Mouse (Mus musculus) c-Kit-positive CD71-positive TER-119-negative erythroid progenitor cells, embryonic 14.5 days (primary cell): ENCODE data around the gene Igsf23.
"Not testable (repeated sequence)": the region's sequence is repeated elsewhere in the genome, so short reads cannot be mapped to it uniquely, and the experiment has no call there.

Experiments used
- DNase-seq: peaks from one replicate; pipeline ENCODE4 v3.0.0-alpha.2; 2013; ENCODE audit warnings: low read depth

The Igsf23 gene

DNA sequence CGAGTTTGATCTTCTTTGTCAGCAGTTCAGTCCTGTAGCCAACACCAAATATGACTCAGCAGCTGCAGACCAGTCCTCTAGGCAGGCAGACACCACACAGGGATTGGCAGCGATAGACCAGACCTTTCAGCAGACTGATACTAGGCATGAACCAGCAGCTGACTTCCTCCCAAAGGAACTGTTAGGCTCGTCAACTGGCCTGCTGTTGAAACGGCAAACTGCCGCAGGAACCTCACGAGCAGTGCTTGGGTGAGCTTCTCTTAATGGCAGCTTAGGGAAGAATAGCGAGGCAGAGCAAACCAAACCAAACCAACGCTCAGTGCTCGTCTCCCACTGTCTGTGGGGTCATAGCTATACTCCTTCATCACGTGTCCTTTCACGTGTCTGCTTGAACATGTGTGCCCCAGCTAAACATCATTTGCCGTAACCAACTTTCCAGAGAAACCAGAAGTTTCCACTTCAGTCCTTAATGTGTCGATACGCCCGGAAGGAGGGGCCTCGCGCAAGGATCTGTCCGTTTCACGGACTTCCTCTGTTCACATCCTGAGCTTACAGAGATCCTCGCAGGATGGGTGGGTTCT lies 15.3 kb downstream of the Igsf23 start:
- no peak for DNase-seq

DNA sequence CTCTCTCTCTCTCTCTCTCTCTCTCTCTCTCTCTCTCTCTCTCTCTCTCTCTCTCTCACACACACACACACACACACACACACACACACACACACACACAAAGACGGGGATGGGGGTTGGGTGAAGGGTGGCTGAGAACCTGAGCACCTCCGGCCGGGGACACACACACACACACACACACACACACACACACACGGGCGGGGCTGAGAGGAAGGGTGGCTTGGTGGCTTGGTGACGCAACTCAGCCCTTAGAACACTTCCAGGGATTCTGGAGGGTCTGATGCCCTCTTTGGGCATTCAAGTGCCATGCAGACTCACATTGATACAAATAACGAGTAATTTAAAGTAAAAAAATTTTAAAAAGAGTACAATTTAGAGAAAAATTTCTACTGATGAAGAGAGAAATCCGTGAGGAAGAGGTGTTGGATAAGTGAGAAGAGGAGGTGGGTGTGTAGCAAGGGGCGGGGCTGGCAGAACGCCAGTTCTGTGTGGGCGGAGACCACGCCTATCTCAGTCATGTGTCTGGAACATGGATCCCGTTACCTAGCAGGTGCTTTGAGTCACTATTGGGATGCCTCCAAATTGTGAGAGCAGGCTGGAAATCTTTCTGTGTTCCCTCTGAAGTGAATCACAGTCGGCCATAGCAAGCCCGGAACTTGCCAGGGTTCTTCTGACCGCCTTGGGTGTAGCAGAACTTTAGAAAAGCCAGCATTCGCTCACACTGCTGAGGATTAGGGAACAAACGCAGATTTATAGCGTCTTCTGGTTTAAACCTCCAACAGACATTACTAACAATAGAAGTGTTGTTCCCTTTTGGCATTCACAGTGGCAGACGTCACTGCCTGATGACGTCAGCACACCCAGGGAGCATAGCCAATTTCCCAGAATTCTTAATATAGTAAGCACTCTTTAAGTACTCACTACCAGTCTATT lies 17.4 kb downstream of the Igsf23 start:
- DNase-seq: peak; percentile 34

GRCm38 (mm10) chr7:19932133-19932876 lies 18.3 kb downstream of the Igsf23 start:
- DNase-seq: no peak

- not testable (repeated sequence) for DNase-seq
These were observed 20.1 kb downstream of the Igsf23 start for GRCm38 (mm10) chr7:19930481-19930880.

DNA sequence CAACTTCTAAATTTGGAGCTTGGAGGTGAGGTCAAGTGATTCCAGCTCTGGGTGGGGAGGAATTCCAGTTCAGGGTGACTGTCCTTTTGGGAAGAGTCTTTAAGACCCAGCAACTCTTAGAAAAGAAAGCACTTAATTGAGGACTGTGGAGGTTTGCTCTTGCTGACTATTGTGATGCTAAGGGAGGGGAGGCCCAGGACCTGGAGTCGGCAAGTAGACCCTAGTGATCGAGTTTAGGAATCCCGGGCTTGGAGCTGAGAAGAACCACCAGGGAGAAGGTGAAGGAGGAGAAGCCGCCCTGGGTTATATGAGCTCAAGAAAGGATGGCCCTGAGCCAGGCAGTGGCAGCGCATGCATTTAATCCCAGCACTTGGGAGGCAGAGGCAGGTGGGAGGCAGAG lies 22.1 kb downstream of the Igsf23 start:
- DNase-seq: no peak

- no peak for DNase-seq
These were observed 23.6 kb downstream of the Igsf23 start for GRCm38 (mm10) chr7:19926849-19927480.

GRCm38 (mm10) chr7:19925376-19925775 lies 25.2 kb downstream of the Igsf23 start:
- DNase-seq: no peak

DNA sequence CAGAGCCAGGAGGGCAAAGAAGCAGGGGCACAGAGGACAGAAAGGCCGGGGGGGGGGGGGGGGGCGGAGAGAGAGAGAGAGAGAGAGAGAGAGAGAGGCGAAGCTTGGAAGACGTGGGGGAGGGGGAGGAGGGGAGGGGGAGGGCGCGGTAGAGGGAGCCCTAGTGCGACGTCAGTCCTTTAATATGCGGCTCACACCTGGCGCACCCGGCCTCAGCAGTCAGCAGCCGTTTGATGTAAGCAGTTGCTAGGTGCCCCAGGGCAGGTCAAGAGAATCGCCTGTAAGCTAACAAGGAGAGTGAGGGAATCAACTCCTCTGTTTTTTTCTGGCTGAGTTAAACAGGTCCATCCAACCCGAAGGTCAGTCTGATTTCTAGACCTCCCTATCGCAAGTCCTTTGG lies 26.8 kb downstream of the Igsf23 start:
- no peak for DNase-seq

DNA sequence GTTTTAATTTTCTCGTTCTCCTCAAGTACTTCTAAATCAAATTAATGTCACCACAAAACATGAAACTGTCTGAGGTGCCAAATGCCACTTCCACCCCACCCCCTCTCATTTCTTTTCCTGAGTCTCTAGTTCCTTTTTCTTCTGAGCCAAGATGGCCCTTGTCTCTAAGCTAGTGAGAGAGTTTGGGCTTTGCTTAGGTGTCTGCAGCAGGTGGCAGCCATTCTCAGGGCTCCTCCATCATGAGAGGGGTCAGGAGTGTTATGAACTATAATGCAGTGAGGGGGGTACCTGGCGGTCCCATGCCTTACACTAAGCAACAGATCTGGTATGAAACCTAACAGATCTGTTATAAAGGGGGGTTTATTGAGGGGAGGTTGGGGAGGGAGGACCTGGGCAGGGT lies 27.2 kb downstream of the Igsf23 start:
- DNase-seq: no peak

DNA sequence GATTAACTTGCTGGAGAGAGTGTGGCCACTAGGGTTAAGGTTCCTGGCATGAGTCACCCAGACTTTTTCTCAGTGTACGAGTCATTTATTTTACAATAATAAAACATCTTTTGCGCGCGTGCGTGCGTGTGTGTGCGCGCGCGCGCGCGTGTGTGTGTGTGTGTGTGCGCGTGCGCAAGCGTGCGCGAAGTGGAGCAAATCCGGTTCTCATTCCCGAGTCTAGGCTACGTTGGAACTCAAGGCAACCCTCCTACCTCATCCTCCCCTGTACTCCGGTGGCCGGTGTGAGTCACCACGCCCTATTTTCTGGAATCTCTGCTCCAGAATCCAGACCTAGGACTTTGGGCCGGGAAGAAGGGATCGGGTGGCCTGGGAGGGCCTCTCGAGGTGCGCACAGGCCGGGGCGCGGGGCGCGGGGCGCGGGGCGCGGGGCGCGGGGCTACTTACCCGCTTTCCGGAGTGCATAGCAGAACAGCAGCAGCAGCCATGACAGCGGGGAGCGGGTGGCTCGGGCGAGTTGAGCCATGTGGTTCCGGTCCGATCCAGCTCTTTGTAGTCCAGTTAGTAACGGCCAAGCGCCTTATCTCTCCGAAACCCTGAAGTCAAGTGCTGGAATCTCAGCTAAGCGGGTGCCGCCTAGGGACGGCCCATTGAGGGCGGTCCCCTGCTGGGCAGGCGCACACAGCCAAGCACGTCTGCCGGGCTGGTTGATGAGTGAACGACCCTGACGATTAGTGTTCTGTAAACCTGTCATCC lies 29.9 kb downstream of the Igsf23 start, which contains the start of gene Pvr:
TSS of gene Pvr (minus strand) at position 655 of the 756 bp plus-strand sequence.
- no peak for DNase-seq

DNA sequence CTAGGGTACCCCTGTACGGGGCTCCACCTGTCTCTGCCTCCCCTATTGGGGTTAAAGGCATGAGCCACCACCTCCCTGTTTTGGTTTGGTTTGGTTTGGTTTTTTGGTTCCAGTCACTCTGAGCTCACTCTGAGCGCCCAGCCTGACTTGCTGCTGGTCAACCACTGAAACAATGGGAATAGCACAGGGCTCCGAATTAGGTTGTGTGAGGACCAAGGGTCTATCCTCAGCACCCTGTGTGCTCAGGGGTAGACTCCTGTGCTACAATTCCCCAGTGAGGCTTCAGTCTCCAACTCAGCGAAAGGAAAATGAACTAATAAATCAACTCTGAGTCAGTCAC lies 30.4 kb downstream of the Igsf23 start:
- DNase-seq: no peak

DNA sequence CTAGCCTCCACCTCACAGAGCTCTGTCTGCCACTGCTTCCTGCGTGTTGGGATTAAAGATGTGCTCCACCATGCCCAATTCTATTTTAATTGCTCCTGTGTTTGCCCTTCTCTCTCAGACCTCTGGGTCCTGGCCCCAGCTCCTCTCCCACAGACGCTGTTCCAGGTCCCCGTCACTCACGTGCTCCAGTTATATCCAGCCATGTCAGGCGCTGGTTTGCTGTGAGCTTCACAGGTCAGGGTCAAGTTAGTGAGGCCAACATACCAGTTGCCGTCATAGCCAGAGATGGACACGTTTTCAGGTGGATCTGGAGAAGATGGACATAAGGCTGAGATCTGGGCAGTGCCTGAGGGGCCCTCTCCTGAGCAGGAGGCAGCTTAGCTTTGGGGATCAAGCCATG lies 36.0 kb downstream of the Igsf23 start:
- no peak for DNase-seq

DNA sequence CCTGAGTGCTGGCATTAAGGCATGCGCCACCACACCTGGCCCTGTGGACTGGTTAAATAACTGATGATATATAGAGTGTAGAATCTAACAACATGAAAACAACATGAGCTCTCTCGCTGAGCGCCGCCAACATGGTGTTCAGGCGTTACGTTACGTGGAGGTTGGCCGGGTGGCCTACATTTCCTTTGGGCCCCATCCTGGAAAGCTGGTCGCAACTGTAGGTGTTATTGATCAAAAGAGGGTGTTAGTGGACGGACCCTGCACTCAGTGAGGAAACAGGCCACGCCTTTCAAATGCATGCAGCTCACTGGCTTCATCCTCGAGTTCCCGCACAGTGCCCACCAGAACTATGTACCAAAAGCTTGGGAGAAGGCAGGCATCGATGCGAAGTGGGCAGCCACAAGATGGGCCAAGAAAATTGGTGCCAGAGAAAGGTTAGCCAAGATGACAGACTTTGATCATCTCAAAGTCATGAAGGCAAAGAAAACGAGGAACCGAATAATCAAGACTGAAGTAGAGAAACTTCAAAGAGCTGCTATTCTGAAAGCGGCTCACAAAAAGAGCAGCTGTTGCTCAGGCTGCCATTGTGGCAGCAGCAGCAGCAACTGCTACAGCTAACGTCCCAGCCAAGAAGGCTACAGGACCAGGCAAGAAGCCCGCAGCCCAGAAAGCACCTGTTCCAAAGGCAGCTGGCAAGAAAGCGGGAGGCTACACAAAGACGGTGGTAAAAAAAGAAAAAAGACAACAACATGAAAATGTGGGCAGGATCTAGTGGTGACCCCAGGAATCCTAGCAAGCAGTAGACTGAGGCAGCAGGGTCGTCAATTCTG lies 38.6 kb downstream of the Igsf23 start:
- DNase-seq: no peak

- no peak for DNase-seq
These were observed 39.3 kb downstream of the Igsf23 start for GRCm38 (mm10) chr7:19911292-19911658.

GRCm38 (mm10) chr7:19910421-19911291 lies 39.9 kb downstream of the Igsf23 start:
- DNase-seq: peak; percentile 44

DNA sequence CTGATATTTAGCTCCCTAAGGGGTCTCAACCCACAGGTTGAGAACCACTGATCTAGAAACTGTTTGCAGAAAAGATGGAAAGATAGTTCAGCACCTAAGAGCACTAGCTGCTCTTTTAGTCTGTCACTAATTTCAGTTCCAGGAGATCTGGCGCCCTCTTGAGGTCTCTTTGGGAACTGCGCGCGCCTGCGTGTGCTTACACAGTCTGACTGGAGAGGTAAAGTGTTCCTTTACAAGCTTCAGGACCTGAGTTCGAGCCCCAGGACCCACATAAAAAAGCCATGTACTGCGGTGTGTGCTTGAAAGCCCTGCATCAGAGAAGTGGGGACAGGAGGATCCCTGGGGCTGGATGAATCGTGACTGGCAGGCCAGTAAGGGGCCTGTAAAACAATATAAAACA lies 60.7 kb downstream of the Igsf23 start:
- peak; percentile 38 for DNase-seq

DNA sequence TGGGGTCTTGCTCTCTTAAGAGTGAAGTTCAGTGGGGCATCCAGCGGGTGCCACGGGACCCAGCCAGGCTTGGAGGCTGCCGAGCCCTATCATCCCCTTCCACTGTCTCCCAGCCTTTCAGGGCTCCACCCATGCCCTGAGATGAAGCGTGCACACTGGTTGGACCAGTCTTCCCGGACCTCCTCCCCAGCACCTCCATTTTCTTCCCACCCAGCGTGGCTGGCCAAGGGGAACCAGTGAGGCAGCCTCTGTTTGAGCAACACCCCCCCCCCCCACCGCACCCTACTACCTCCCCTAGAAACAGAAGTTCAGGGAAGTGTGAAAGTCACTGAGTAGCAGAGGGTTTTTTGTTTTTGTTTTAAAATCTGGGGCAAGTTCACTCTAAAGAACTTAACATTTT lies 62.7 kb downstream of the Igsf23 start, which contains the start of gene Ceacam19:
TSS of gene Ceacam19 (minus strand) at position 117 of the 400 bp plus-strand sequence.
- no peak for DNase-seq
